Comparison of ENCODE assay signal across 19 mouse cellular contexts in genomic region chrX:10007675-10008270, GRCm38 (mm10).
"Had no signal": no experiment of that assay in that cellular context is flagged by ENCODE, and none has a peak within 500 bp of the region (broad histone marks: within the 10 kb centered on the region; RNA-seq: fewer than 3 reads in every experiment).

No protein-coding gene starts in this region.

- H3K36me3 ChIP-seq: midbrain, embryonic 10.5 days; midbrain, embryonic 12.5 days; neural tube, embryonic 13.5 days; neural tube, embryonic 15.5 days had no signal

- H3K27me3 ChIP-seq: midbrain, embryonic 12.5 days; neural tube, embryonic 13.5 days; neural tube, embryonic 15.5 days had no signal

- H3K4me2 ChIP-seq: lung, embryonic 14.5 days; midbrain, embryonic 12.5 days; neural tube, embryonic 13.5 days; neural tube, embryonic 15.5 days had no signal

- H3K27ac ChIP-seq: midbrain, embryonic 10.5 days; midbrain, embryonic 12.5 days; neural tube, embryonic 13.5 days; neural tube, embryonic 15.5 days had no signal

- ATAC-seq: midbrain, embryonic 16.5 days had no signal

- H3K9me3 ChIP-seq: midbrain, embryonic 10.5 days; midbrain, embryonic 12.5 days; neural tube, embryonic 13.5 days; neural tube, embryonic 15.5 days had no signal

- H3K4me1 ChIP-seq: midbrain, embryonic 10.5 days; midbrain, embryonic 12.5 days; neural tube, embryonic 13.5 days; neural tube, embryonic 15.5 days had no signal

- H3K9ac ChIP-seq: lung, embryonic 14.5 days; midbrain, embryonic 12.5 days; neural tube, embryonic 13.5 days; neural tube, embryonic 15.5 days had no signal

- DNase-seq: lung, adult 18-20 months; lung, embryonic 14.5 days; lung, postnatal 10 days; lung, postnatal 4 days; midbrain, embryonic 14.5 days; retina, postnatal 1 day; right cerebral cortex, adult 18-20 months; right cerebral cortex, postnatal 25 days; right cerebral cortex, postnatal 4 days; spleen, adult 18-20 months; thymus, adult 18-20 months; thymus, postnatal 14 days; thymus, postnatal 36 days had no signal

- H3K4me3 ChIP-seq: midbrain, embryonic 10.5 days; midbrain, embryonic 12.5 days; myocyte; neural tube, embryonic 13.5 days; neural tube, embryonic 15.5 days had no signal
